Mouse (Mus musculus): Measurements from ENCODE around the gene Ube2cbp.

DNA sequence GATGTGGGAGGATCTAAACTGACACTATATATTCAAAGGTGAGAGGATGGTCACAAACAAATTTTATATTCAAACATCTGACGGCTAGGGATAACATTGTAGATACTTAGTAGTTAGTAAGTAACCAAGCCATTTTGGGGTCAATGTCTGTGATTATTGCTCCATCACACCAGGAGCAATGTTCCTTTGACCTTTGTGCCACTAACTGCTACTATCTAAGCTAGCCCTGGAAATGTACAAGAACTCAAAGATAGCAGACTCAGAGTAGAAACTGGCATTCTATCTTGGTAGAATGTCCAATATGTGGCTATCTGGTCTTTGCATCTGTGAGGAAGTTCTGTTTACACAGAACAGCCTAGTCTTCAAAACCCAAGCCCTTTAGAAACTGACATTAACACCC is 69.7 kb downstream of the Ube2cbp start:
- TF ChIP-seq CTCF (IDR thresholded peaks at IDR 0.05) (no peak), EP300 (IDR thresholded peaks at IDR 0.05) (no peak)
